Mouse (Mus musculus) ES-Bruce4 (cell line): Measurements from ENCODE around the gene Xlr4b.
"Not testable (repeated sequence)": the region's sequence is repeated elsewhere in the genome, so short reads cannot be mapped to it uniquely, and the experiment has no call there.

Experiments used
- CTCF ChIP-seq: IDR thresholded peaks from one replicate; pipeline ENCODE4 v1.8.1; 2011; ENCODE audit warnings: low read depth, low read length
- EP300 ChIP-seq: IDR thresholded peaks from 2 replicates; pipeline ENCODE4 v1.6.1; 2011; ENCODE audit warnings: low read depth, low read length; ENCODE audit not compliant: insufficient read depth
- POLR2A ChIP-seq: IDR thresholded peaks from one replicate; pipeline ENCODE4 v1.8.1; 2011; ENCODE audit warnings: low read length; ENCODE audit not compliant: insufficient read depth

DNA sequence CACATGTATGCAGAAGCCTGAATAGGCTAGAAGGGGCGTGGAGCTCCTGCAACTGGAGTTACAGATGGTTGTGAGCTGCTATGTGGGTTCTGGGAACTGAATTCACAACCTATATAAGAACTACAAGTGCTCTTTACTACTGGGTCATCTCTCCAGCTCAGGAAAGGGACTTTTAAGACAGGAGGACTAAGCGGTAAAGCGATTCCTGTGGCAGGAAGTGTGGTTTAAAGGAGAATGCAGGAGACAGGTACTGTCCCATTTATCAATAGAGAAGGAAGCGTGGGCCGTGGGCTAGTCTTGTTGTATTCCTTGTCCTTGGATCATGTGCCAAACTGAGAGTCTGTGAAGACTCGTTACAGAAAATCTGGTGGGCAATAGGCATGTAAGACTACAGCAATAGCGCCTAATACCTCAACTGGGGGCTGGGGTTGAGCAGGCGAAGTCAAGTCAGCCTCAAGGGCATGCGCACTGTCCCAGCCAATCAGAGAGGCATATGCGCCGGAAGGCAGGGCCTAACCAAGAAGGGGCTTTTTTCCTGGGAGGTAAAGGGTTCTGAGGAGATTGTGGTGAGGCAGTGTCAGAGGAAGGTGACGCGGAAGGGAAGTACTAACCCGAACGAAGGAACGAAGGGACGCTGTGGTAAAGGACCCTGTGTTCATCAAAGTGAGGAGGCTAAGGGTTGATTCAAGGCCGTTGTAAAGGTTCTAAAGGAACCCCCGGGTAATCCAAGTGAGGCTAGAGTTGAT is at the start of gene Xlr4b:
- not testable (repeated sequence) for TF ChIP-seq POLR2A, CTCF, EP300
